Mouse (Mus musculus) embryonic stem cell, embryonic (primary cell): Measurements from ENCODE around the gene N6amt1.

Source experiments
- CTCF ChIA-PET, 4 experiments: fragments of 300-600 bp in 2 of 4; fragments of 350-600 bp in 2 of 4; sonication (Branson Sonifier 250); formaldehyde crosslinking; loops; one replicate each; lab custom pipeline; 2022; ENCODE audit warnings: inconsistent platforms in 2 of 4; lab: Charles Lee
- POLR2A ChIA-PET, 4 experiments: fragments of 300-600 bp in 2 of 4; fragments of 350-600 bp in 2 of 4; sonication (Branson Sonifier 250); formaldehyde crosslinking; loops; one replicate each; lab custom pipeline; 2022; ENCODE audit warnings: antibody characterized with exemption in 4 of 4, inconsistent platforms in 1 of 4; lab: Charles Lee

Gene N6amt1

DNA sequence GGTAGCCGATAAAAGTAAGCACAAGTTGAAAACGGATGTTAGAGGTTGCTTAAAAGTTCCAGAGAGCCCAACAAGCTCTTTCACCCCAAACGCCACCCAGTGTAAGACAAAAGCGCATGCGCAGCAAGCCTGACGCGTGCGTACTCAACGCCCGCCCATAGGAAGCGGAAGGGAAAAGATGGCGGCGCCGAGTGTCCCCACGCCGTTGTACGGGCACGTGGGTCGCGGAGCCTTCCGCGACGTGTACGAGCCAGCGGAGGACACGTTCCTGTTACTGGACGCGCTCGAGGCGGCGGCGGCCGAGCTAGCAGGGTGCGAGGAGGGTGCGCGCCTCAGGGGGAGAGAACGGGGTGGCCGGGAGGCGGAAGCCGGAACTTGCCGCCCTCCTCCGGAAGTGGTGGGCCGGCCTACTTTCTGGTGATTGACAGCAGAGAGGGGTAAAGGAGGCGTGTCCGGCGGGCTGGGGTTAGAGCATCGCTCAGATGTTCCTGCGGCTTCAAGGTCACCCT, at the start of gene N6amt1:
Gene N6amt1, plus strand, starts transcription at position 111 of the 509 bp plus-strand sequence.
- CTCF ChIA-PET = interaction anchor here in 3 of 4 experiments (1.2 to 2.8 kb wide), 2 partner anchors 40 to 51 kb away, joined by 4 to 11 read pairs (median 4); no protein-coding TSS in a partner anchor
- POLR2A ChIA-PET = interaction anchor here (0.5 to 4.0 kb wide), 41 partner anchors 8 to 1551 kb away, joined by 3 to 37 read pairs (median 4); partner anchors contain the start of genes Rwdd2b (in 3 of the 4), Bach1 (in 2 of the 4) and Adamts1 (in 1 of the 4)

DNA sequence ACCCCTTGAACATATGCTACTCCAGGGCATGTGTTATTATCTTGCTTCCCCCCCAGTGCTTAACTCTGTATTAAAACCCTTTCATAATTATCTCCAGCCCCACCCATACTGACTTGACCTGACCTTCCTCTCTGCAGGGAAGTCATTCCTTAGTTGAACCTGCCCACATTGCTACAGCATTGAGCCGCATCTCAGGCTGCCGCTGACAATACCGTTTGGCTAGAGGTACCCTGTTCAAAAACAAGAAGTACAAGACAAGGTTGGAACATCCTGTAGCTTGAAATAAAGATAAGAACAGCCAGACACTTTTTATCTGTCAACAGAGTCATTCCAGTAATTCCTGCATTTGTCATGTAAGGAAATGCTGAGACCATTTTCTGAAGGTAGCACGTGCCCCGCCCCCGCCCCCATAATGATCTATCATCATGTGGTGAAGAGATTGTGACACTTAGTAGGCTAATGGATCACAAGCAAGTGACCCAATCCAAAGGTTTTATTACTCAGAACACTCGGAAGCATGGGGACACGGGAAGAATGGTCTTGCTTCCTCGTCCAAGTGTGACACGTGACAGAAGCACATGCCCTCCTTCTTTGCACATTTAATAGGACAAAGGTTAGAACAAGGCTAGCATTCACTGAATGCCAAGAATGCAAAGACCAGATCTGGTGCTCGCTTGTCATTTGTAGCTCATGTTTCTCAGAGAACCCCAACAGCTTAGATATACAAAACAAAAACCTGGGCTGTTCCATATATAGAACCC, 48.6 kb upstream of the N6amt1 start:
- POLR2A ChIA-PET = no interaction called here
- CTCF ChIA-PET = interaction anchor here in 1 of 4 experiments (1.1 kb wide), 1 partner anchor 89 kb away, joined by 4 read pairs; no protein-coding TSS in a partner anchor

DNA sequence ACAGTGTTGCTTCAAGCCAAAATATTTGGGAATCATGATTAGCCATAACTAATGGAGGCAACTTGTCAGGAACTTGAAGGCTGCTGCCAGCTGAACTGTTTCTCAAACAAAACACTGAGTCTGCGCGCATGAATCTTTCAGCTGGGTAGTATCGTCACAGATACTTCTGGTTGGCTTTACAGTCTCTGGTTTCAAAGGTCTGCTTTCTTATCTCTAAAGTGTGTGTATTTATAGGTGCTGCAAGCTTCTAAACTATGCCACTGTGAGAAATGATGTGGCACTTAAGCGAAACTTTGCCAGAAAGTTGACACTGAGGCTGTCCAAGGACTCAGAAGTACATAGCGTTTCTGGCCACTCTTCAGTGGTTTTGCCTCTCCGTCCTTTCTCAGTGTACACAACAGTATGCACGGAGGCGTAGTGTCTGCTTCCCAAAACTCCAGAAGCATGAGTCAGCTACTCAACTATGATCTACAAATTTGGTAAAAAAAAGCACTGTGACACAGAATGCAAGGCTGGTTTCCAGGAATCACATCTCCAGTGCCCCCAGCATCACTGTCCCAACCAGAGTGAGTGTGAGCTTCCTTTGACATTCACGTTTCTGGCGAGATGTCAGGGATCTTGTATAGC, 46.8 kb upstream of the N6amt1 start:
- POLR2A ChIA-PET = no interaction called here
- CTCF ChIA-PET = interaction anchor here in 1 of 4 experiments (0.6 kb wide), 1 partner anchor 14 kb away, joined by 3 read pairs; no protein-coding TSS in a partner anchor

DNA sequence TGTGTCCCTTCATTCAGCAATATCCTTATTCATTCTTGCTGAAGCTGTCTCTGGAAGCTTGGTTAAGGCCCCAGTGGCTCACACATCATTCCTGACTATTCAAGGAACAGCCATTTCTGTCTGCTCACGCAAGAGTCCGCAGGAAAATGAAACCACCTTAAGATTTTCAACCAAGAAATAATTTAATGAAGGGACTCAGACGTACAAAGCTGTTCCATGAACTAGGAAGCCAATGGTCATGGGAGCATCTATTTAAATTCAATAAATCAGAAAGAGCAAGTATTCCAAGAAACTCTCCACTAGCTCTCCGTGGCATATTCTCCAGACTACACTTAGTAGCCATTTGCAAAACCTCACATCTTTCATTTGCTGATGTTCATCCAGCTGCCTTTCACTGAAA, 43.3 kb upstream of the N6amt1 start:
- CTCF ChIA-PET = interaction anchor here in 1 of 4 experiments (1.3 kb wide), 1 partner anchor 25 kb away, joined by 3 read pairs; no protein-coding TSS in a partner anchor
- POLR2A ChIA-PET = no interaction called here

DNA sequence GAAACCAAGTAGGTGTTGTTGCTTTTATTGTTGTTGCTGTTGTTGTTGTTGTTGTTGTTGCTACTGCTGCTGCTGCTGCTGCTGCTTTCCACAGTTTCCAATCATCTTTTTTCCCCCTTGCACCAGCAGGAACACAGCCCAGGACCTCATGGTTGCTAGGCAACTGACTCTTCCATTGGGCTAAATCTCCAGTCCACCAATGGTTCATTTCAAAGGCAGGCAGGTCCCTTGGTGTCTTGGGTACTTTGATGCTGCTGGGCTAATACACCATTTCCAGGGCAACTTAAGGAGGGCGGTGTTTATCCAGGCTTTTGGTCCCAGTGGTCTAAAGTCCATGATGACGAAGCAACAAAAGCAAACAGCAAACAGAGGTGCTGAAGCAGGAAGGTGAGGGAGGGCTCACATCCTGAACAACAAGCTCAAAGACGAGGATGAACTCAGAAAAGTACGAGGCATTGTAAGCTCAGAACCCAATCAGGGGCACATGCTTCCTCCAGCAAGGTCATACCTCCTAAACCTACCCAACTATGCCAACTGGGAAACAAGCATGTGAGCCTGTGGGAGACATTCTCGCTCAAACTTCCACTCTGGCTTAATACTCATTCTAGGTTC, 35.7 kb upstream of the N6amt1 start:
- POLR2A ChIA-PET = interaction anchor here in 1 of 4 experiments (0.9 kb wide), 1 partner anchor 37 kb away, joined by 3 read pairs; no protein-coding TSS in a partner anchor

DNA sequence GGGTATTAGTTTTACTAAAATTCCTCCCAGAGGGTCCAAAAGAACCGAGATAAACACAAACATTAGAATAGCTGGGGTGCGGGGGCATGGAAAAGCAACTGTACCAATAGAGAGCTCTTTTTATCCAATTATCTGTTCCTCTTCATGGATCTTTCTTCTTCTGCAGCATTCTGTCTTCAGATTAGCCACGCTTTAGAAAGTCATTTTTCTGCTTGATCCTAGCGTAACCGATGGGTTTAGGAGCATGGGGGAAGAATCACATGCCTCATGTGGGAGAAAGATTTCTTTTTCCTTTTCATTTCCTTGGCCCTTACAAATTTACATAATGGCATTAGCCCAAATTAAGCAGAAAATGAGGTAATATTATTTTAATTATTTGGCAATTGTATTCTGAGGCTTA, 35.0 kb upstream of the N6amt1 start:
- POLR2A ChIA-PET = interaction anchor here in 1 of 4 experiments (0.5 kb wide), 1 partner anchor 10 kb away, joined by 3 read pairs; no protein-coding TSS in a partner anchor

More for the DNA sequence above, 35.7 kb upstream of the N6amt1 start:
- CTCF ChIA-PET = interaction anchor here in 1 of 4 experiments (0.5 kb wide), 1 partner anchor 1941 kb away, joined by 3 read pairs; no protein-coding TSS in a partner anchor

DNA sequence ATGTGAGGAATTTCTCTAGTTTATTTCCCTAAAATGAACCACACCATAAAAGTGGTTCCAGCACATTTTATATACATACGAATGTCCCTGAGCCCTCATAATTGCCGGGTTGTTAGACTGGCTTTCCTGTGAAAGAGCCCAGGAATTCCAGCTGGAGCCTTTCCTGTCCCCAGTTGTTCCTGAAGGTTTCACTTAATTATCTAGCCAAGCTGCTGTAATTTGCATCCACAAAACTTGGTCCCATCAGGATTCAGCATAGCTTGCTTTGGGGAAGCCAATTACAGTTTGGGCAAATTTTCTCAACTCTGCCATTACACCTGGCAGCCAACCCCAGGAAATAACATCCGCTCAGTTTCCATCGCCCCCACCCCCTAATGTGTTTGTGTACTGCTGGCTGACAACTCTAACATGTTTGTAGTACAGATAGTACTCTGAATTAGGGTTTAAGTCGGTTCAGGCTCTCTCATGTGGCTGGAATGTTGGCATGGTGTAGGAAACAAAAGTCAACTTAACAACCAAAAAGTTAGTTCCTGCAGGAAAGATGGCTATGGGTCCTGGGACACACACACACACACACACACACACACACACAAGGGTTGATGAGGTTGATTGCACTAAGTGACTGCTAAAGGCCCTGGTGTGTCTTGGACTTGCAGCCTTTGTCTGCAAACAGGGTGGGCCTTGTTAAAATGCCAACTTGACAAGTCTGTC, 34.3 kb upstream of the N6amt1 start:
- ChIA-PET CTCF (no interaction called here), POLR2A (interaction anchor here in 1 of 4 experiments (0.5 to 0.6 kb wide), 2 partner anchors 10 to 42 kb away, joined by 3 to 6 read pairs; no protein-coding TSS in a partner anchor)

More for the DNA sequence above, 35.0 kb upstream of the N6amt1 start:
- CTCF ChIA-PET = no interaction called here

DNA sequence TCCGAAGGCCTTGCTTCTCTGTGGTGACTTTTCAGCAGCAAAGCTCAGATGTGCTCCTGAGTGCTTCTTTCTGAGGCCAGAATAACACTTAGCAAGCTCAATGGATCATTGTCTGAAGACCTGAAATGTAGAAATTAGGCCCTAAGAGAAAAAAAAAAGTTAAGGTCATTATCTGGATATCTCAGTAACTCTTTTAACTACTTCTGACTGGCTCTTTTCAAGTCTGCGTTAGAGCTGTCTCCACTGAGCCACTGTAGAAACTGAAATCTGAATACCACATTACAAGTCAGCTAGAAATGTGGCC, 33.8 kb upstream of the N6amt1 start:
- POLR2A ChIA-PET = interaction anchor here in 1 of 4 experiments (0.6 kb wide), 1 partner anchor 41 kb away, joined by 6 read pairs; no protein-coding TSS in a partner anchor

DNA sequence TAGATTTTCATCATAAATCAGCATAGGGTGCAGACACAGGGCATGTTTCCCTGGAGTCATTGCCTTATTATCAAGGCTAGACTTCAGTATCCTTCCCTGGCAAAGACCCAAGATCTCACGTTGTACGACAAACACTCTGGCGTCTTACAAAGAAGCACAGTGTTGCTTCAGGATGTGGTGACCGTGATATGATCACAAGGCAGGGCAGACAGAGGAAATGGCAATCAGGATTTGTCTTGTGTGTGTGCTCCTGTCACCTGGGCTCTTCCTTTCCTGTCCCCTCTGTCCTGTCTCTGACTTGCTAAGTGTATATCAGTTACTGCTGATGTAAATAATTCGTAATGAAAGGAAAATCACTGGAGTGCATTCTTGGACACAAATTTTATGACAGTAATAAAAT, 29.4 kb upstream of the N6amt1 start:
- ChIA-PET CTCF (no interaction called here), POLR2A (no interaction called here)

More for the DNA sequence above, 33.8 kb upstream of the N6amt1 start:
- CTCF ChIA-PET = no interaction called here

DNA sequence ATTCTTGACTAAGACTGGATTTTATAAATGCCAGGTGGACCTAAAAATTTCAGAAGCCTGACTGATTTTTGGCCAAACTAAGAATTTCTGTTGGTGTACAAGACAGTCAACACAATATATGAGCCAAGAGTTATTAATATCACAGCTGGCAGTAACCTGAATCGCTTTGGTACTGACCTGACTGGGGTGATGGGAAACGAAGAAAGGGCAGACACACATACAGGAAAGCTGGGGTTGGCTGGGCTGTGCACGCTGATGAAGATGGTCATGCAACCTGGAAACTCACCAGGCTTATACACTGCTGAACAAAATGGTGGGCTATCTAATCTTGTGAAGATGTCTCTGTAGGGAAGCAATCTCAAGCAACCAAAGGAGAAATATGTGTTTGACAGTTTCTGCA, 24.0 kb upstream of the N6amt1 start:
- CTCF ChIA-PET = no interaction called here
- POLR2A ChIA-PET = no interaction called here

DNA sequence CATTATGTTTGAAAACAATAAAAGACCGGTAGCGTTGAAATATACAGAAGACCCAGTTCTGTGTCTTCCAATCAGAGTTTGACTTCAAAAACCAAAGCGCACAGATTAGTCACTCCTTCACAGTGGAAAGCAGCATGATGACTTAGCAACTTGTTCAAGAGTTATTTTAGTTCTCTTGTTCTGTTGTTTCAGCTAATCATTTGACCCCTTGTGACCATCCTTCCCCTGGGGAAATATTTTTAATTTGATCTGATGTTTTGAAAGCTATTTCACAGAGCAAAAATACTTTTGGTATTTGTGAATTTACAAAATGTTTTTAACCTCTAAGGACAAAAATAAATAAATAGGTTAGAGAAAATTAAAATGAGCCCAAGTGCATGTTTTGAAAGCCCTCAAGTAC, 19.2 kb upstream of the N6amt1 start:
- POLR2A ChIA-PET = no interaction called here
- CTCF ChIA-PET = no interaction called here

DNA sequence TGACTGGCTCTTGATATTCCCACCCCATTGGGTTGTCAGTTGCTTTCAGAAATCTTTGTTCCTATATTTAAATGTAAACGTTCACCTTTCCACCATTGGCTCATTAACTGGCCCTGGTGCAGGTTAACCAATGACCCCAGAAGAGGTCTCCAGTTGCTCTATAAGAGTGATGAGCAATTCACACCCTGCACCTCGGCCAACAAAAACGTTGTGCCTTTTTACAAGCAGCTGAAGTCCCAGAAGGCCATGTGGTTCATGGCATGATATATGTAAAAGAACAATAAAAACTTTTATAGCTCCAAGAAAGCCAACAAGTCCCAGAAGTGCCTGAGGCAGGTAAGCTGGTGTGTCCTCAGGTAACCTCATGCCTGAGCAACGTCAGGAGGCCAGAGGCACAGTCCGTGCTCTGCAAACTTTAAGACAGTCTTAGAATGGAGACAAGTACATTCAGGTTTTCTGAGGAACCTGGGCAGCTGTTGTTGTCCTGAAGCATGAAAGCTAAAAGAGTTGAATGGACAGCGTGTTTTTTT, 12.9 kb upstream of the N6amt1 start:
- POLR2A ChIA-PET = interaction anchor here in 1 of 4 experiments (0.6 to 6.0 kb wide), 2 partner anchors 14 to 88 kb away, joined by 3 to 36 read pairs; partner anchors contain the start of gene N6amt1

DNA sequence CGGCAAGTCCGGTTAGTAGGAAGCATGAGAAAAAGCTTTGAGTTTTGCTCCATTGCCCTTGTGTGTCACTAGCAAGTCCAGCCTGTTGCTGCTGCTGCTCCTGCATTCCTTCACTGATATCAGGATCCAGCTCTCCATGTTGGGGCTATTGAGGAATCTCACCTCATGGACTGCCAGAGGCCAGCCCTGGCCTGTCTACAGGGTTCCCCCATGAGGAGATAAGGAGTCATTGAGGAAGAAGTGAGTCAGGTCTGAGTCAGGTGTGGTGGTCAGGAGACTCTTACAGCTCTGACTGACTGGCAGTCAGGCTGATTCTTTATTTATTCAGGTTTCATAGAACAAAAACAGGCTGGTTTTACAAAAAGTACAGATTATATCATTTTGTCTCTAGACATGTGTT, 5.9 kb upstream of the N6amt1 start:
- ChIA-PET CTCF (no interaction called here), POLR2A (no interaction called here)

More for the DNA sequence above, 12.9 kb upstream of the N6amt1 start:
- CTCF ChIA-PET = no interaction called here

DNA sequence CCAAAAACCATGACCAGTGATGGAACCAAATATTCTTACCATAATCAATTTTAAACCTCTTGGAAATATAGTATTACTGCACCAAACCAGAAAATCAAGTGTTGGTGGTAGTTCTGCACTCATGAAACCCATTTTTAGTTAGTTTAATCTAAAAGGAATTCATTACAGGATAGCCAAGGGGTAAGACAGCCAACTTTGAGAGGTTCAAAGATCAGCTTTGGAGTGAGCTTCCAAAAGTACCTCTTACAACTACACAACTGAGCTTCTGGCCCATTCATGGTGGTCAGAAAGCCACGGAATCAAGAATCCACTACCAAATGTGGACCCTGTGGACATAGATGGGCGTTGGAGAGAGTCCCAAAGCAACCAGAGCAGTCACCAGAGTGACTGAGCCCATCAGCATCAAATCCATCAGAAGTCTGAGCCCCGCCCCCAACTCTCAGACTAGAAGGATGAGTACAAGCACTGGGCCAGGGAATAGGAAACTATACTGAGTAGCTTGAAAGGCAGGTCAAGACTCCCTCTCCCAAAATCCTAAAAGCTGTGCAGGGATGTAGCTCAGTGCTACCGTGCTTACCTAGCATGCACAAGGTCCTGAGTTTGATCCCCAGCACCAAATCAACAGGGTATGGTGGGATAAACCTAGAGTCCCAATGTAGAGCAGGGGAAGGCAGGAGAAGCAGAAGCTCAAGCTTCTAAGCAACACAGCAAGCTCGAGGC, 2.4 kb upstream of the N6amt1 start:
- CTCF ChIA-PET = interaction anchor here in 1 of 4 experiments (0.5 kb wide), 1 partner anchor 188 kb away, joined by 3 read pairs; no protein-coding TSS in a partner anchor
- POLR2A ChIA-PET = interaction anchor here in 1 of 4 experiments (1.0 to 1.2 kb wide), 2 partner anchors 9 to 12 kb away, joined by 3 to 6 read pairs; no protein-coding TSS in a partner anchor

DNA sequence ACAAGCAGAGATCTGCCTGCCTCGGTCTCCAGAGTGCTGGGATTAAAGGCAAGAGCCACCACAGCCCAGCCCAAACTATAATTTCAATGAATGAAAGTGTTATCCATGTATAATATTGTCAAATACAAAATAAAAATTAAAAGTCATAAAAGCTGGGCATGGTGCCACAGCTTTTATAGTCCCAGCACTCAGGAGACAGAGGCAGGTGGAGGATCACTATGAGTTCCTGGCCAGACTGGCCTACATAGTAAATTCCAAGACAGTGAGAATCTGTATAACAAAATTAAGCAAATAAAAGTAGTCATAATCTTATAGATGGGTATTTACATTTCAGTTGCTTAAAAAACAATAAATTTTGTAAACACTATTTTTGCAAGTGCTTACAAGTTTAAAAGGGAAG, 380 bp upstream of the N6amt1 start:
- ChIA-PET CTCF (interaction anchor here in 2 of 4 experiments (1.2 to 1.6 kb wide), 2 partner anchors 40 to 52 kb away, joined by 4 read pairs; no protein-coding TSS in a partner anchor), POLR2A (interaction anchor here (0.5 to 4.0 kb wide), 34 partner anchors 8 to 1550 kb away, joined by 3 to 37 read pairs (median 4); partner anchors contain the start of genes Rwdd2b (in 3 of the 4), Bach1 (in 2 of the 4) and Adamts1 (in 1 of the 4))

DNA sequence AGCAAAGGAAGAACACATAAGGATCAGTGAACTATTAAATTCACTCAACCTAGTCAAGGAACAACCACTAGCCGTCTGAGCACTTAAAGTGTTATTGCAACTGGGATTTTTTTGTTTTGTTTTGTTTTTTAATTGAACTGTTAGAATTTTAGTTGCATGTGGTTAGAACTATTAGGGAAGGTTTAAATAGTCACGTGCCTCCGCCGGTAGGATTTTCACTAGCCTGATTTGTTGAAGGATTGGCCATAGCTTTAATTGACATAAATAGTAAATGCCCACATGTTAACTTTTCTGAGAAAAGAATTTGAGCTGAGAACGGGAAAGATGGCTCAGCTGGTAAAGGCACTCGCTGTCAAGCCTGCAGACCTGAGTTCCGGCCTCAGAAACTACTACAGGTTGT, 763 bp downstream of the N6amt1 start:
- CTCF ChIA-PET = interaction anchor here in 3 of 4 experiments (1.2 to 2.8 kb wide), 2 partner anchors 39 to 51 kb away, joined by 4 to 11 read pairs (median 4); no protein-coding TSS in a partner anchor

DNA sequence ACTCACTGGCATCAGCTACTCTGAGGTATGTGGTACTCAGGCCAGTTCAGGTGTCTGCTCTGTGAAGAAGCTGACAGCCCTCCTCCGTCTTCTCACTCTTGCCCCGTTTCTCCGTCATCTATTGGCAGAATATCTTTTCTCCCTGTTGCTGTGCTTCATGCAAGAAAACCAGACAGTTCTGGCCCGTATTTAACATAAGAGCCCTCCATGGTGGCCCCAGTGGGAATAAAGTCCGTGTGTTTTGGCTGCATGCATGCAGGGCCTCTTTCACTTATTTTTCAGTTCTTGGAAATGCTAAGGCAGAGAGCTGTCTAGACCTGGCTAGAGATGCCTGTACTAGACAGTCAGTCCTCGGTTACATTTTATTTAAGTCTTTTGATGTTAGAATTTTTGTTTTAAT, 6.1 kb downstream of the N6amt1 start:
- CTCF ChIA-PET = interaction anchor here in 1 of 4 experiments (1.0 kb wide), 1 partner anchor 45 kb away, joined by 3 read pairs; no protein-coding TSS in a partner anchor
- POLR2A ChIA-PET = interaction anchor here in 1 of 4 experiments (1.3 kb wide), 1 partner anchor 9 kb away, joined by 8 read pairs; no protein-coding TSS in a partner anchor

More for the DNA sequence above, 763 bp downstream of the N6amt1 start:
- POLR2A ChIA-PET = interaction anchor here (1.0 to 4.0 kb wide), 23 partner anchors 8 to 344 kb away, joined by 3 to 37 read pairs (median 5); partner anchors contain the start of genes Bach1 (in 2 of the 4) and Rwdd2b (in 2 of the 4)
